Mouse (Mus musculus): ENCODE results near the gene BC052040. TPM values are rescaled to one million over a fixed set of nuclear protein-coding genes. Genes with fewer than 3 reads are reported as not detected.

Gene BC052040
- polyA plus RNA-seq, 1 experiment = 3.8 TPM

- Histone ChIP-seq H3K4me3 (ENCODE audit: control insufficient read depth, insufficient read depth, low read length) (no peak overlapping the region), H3K4me1 (replicated peaks; ENCODE audit: control insufficient read depth, insufficient read depth, low read length) (no peaks in the 10 kb centered on the region), H3K36me3 (ENCODE audit: control insufficient read depth, insufficient read depth, low read length) (no peaks in the 10 kb centered on the region), H3K27me3 (ENCODE audit: control insufficient read depth, insufficient read depth, low read length) (no peaks in the 10 kb centered on the region), H3K27ac (ENCODE audit: control insufficient read depth, insufficient read depth, low read length) (no peak overlapping the region)
- TF ChIP-seq CTCF (IDR thresholded peaks at IDR 0.05; ENCODE audit: borderline replicate concordance, control insufficient read depth, extremely low read depth, insufficient read depth, low read length, poor library complexity) (no peak), POLR2A (IDR thresholded peaks at IDR 0.05; ENCODE audit: control insufficient read depth, extremely low read depth, insufficient read depth, low read length, poor library complexity) (no peak)
- no peak for DNase-seq
- WGBS = 58% methylated on average over 3 of the region's 3 CpGs
Measured at GRCm38 (mm10) chr2:115551901-115552300, 29.6 kb upstream of the BC052040 start.

GRCm38 (mm10) chr2:115562155-115562827 is 19.2 kb upstream of the BC052040 start:
- Histone ChIP-seq H3K4me3 (ENCODE audit: control insufficient read depth, insufficient read depth, low read length) (no peak overlapping the region), H3K36me3 (ENCODE audit: control insufficient read depth, insufficient read depth, low read length) (no peaks in the 10 kb centered on the region), H3K27me3 (ENCODE audit: control insufficient read depth, insufficient read depth, low read length) (no peaks in the 10 kb centered on the region), H3K27ac (ENCODE audit: control insufficient read depth, insufficient read depth, low read length) (no peak overlapping the region), H3K4me1 (replicated peaks; ENCODE audit: control insufficient read depth, insufficient read depth, low read length) (no peaks in the 10 kb centered on the region)
- no peak for DNase-seq
- TF ChIP-seq POLR2A (IDR thresholded peaks at IDR 0.05; ENCODE audit: control insufficient read depth, extremely low read depth, insufficient read depth, low read length, poor library complexity) = no peak
- 86% methylated on average over 3 of the region's 3 CpGs for WGBS

- WGBS = 86% methylated on average over 6 of the region's 6 CpGs
- Histone ChIP-seq H3K4me3 (ENCODE audit: control insufficient read depth, insufficient read depth, low read length) (no peak overlapping the region), H3K36me3 (ENCODE audit: control insufficient read depth, insufficient read depth, low read length) (no peaks in the 10 kb centered on the region), H3K27ac (ENCODE audit: control insufficient read depth, insufficient read depth, low read length) (no peak overlapping the region), H3K4me1 (replicated peaks; ENCODE audit: control insufficient read depth, insufficient read depth, low read length) (no peaks in the 10 kb centered on the region), H3K27me3 (ENCODE audit: control insufficient read depth, insufficient read depth, low read length) (no peaks in the 10 kb centered on the region)
- no peak for DNase-seq
- TF ChIP-seq POLR2A (IDR thresholded peaks at IDR 0.05; ENCODE audit: control insufficient read depth, extremely low read depth, insufficient read depth, low read length, poor library complexity) (no peak), CTCF (IDR thresholded peaks at IDR 0.05; ENCODE audit: borderline replicate concordance, control insufficient read depth, extremely low read depth, insufficient read depth, low read length, poor library complexity) (no peak)
Measured at GRCm38 (mm10) chr2:115563436-115564093, 18.0 kb upstream of the BC052040 start.

GRCm38 (mm10) chr2:115571996-115572395 is 9.5 kb upstream of the BC052040 start:
- H3K27ac ChIP-seq (ENCODE audit: control insufficient read depth, insufficient read depth, low read length) = no peak overlapping the region
- H3K36me3 ChIP-seq (ENCODE audit: control insufficient read depth, insufficient read depth, low read length) = no peaks in the 10 kb centered on the region
- DNase-seq = no peak
- no peak overlapping the region for H3K4me3 ChIP-seq (ENCODE audit: control insufficient read depth, insufficient read depth, low read length)
- WGBS = 86% methylated on average over 1 of the region's 1 CpGs
- no peaks in the 10 kb centered on the region for H3K4me1 ChIP-seq (replicated peaks; ENCODE audit: control insufficient read depth, insufficient read depth, low read length)
- TF ChIP-seq CTCF (IDR thresholded peaks at IDR 0.05; ENCODE audit: borderline replicate concordance, control insufficient read depth, extremely low read depth, insufficient read depth, low read length, poor library complexity) (no peak), POLR2A (IDR thresholded peaks at IDR 0.05; ENCODE audit: control insufficient read depth, extremely low read depth, insufficient read depth, low read length, poor library complexity) (no peak)
- no peaks in the 10 kb centered on the region for H3K27me3 ChIP-seq (ENCODE audit: control insufficient read depth, insufficient read depth, low read length)

- TF ChIP-seq CTCF (IDR thresholded peaks at IDR 0.05; ENCODE audit: borderline replicate concordance, control insufficient read depth, extremely low read depth, insufficient read depth, low read length, poor library complexity) (no peak), POLR2A (IDR thresholded peaks at IDR 0.05; ENCODE audit: control insufficient read depth, extremely low read depth, insufficient read depth, low read length, poor library complexity) (no peak)
- 83% methylated on average over 5 of the region's 5 CpGs for WGBS
Measured at GRCm38 (mm10) chr2:115574802-115575201, 6.7 kb upstream of the BC052040 start.

GRCm38 (mm10) chr2:115579171-115579900 is 2.2 kb upstream of the BC052040 start:
- Histone ChIP-seq H3K27me3 (ENCODE audit: control insufficient read depth, insufficient read depth, low read length) (no peaks in the 10 kb centered on the region), H3K36me3 (ENCODE audit: control insufficient read depth, insufficient read depth, low read length) (no peaks in the 10 kb centered on the region), H3K4me1 (replicated peaks; ENCODE audit: control insufficient read depth, insufficient read depth, low read length) (peaks cover 4% of the 10 kb centered on the region), H3K4me3 (ENCODE audit: control insufficient read depth, insufficient read depth, low read length) (no peak overlapping the region), H3K27ac (ENCODE audit: control insufficient read depth, insufficient read depth, low read length) (no peak overlapping the region)
- DNase-seq = no peak
- 87% methylated on average over 18 of the region's 18 CpGs for WGBS
- TF ChIP-seq CTCF (IDR thresholded peaks at IDR 0.05; ENCODE audit: borderline replicate concordance, control insufficient read depth, extremely low read depth, insufficient read depth, low read length, poor library complexity) = no peak

More at GRCm38 (mm10) chr2:115574802-115575201, 6.7 kb upstream of the BC052040 start:
- H3K27me3 ChIP-seq (ENCODE audit: control insufficient read depth, insufficient read depth, low read length) = no peaks in the 10 kb centered on the region
- no peak for DNase-seq
- H3K27ac ChIP-seq (ENCODE audit: control insufficient read depth, insufficient read depth, low read length) = no peak overlapping the region
- H3K36me3 ChIP-seq (ENCODE audit: control insufficient read depth, insufficient read depth, low read length) = no peaks in the 10 kb centered on the region
- no peak overlapping the region for H3K4me3 ChIP-seq (ENCODE audit: control insufficient read depth, insufficient read depth, low read length)
- H3K4me1 ChIP-seq (replicated peaks; ENCODE audit: control insufficient read depth, insufficient read depth, low read length) = no peaks in the 10 kb centered on the region
